Mouse (Mus musculus) heart, postnatal 14 days (tissue): ENCODE results near the gene Cela3b. TPM values are rescaled to one million over a fixed set of nuclear protein-coding genes. Genes with fewer than 3 reads are reported as not detected.

Source experiments
- DNase-seq, 2 experiments: peaks; one replicate each; pipeline ENCODE4 v3.0.0; 2021 to 2022
- intact Hi-C: fragments of 180-260 bp; cut with DNase I; formaldehyde crosslinking; loops from one replicate; pipeline ENCODE4 v1.15.1; 2025
- long read RNA-seq, 2 experiments: library from polyadenylated mRNA; stranded (forward); transcript quantifications; one replicate each; pipeline ENCODE4 v2.0.0; 2021
- total RNA-seq, 2 experiments: library from RNA; stranded (reverse); gene quantifications; 2 replicates each; pipeline ENCODE4 v1.2.3; 2021

Gene Cela3b
- not detected for total RNA-seq
- long read RNA-seq, experiment 1 = 0 reads
- long read RNA-seq, experiment 2 = 0 reads

DNA sequence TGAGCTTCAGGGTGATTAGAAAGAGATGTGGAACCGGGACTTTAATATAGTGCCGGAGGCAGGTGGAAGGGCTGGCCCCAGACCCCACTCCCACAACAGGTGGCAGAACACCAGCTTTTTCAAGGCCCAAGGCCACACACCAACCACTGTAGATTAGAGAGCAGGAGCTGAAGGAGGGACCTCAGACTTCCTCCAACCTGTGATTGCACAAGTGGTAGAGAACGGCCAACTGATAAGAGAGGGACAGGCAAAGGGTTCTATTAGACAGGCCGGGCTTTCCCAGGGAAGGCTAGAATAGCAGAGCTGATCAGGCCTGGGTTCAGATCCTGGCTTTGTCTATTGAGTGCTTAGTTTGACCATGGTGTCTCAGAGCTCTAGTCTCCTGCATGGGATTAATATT, at the start of gene Cela3b:
Cela3b (minus strand) TSS at position 39 of the 400 bp plus-strand sequence.
- DNase-seq = no peak
- intact Hi-C loops = loop anchor here (10.0 kb wide), 1 partner anchor 266 kb away; no protein-coding TSS in a partner anchor

DNA sequence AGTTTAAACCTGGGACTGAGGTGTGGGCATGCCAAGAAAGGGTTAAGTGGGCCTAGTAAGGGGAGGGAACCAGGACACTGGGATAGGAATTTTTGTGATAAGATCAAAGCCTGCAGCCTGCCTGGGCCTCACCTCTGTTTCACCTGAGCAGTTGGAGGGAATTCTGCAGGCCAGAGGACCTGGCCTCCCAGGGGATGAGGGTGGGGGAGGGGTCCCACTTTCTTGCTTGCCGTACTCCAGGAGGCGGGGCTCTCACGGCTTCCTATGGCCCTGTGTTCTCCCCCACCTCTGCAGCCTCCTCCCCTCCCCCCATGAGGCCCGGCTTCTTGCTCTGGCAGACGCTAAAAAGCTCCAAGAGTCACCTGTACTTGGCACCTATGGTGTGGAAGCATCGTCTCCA, 49.4 kb upstream of the Cela3b start:
- intact Hi-C loops = no loop called here
- DNase-seq = no peak

DNA sequence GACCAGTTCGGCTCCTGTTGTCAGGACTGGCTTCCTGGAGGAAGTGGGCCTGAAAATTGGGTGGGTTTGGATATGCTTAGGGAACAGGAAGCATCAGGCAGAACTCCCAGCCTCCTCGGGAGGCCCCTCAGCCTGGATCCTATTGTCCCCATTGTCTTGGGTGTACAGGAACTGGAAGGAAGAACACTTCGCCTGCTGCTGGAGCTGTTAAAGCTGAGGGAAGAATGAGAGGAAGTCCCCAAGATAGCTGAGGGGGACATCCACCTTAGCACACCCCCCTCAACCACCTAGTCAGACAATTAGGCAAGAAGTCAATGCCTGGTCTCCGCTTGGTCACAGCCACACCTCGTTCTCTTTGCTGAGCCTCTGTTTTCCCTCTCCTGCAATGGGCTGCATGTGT, 48.0 kb upstream of the Cela3b start:
- DNase-seq = peak in 1 of 2 experiments; percentile 46

DNA sequence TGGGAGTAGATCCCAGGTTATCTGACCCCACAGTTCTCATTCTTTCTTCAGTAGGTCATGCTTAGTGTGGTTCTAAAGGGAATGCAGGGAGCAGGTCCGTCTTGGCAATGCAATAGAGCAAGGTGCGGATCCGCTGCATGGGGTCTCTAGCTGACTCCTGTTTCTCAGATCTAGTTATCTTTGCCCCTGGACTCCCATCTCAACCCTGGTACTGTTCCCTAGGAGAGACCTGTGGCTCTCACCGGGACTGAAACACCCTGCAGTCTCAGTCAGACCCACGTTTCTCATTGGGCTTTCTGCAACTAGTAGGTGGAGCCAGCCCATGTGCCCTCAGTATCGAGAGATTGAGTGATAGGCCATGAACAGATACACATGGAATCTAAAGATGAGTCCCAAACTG, 47.3 kb upstream of the Cela3b start:
- intact Hi-C loops = loop anchor here (1.0 kb wide), 1 partner anchor 7 kb away; no protein-coding TSS in a partner anchor
- no peak for DNase-seq

More for the DNA sequence above, 48.0 kb upstream of the Cela3b start:
- intact Hi-C loops = loop anchor here (1.0 kb wide), 1 partner anchor 8 kb away; no protein-coding TSS in a partner anchor

DNA sequence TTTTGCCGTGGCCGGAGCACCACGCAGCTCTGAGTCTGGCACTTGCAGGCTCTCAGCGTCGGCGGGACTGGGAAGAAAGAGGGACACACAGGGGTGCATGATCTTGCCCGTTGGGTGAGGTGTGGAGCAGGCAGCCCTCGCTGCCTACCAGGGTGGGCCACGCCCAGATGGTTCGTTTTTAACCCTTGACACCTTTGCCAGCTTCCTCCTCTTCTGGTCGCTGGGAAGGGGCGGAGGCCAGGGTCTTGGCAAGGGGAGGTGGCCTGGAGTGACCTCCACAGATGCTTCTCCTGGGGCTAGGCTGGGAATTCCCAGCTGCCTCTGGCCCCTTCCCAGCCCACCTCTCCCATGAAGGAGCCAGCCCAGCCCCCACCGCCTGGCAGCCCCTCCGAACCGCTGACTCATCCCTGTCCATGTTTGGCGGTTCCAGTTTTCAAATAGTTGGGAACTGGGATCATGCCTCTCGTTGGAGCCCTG, 46.5 kb upstream of the Cela3b start:
- peak; percentile 83 to 87 for DNase-seq
- intact Hi-C loops = no loop called here

DNA sequence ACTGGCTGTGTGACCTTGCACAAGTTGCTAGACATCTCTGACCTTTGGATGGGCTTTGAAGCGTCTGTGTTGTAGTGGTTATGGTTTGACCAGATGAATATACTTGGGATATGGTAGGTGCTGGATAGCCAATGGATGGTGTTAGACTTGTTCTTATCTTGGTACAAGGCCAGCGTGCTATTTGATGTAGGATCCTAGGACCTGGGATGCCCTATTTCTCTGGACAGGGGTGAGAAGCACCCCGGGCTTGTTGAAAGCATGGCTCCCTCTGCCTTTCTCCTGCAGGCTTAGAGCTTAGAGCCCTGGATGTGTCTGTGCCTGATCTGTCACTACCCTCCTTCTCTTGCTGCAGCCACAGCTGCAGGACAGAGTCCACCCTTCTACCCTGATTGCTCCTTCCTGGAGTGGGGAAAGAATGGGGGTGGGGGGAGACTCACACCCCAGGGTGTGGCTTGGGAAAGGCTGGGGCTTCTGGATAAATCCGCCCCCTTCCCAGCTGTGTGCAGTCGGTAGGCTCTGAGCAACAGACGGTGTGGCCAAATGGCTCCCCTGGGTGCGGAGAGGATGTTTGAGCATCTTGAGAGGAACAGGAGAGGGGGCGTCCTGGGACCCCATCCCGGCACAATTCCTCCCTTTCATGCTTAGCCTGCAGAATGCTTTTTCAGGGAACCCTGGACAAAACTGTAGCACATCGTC, 45.9 kb upstream of the Cela3b start:
- DNase-seq = peak; percentile 85
- intact Hi-C loops = no loop called here

DNA sequence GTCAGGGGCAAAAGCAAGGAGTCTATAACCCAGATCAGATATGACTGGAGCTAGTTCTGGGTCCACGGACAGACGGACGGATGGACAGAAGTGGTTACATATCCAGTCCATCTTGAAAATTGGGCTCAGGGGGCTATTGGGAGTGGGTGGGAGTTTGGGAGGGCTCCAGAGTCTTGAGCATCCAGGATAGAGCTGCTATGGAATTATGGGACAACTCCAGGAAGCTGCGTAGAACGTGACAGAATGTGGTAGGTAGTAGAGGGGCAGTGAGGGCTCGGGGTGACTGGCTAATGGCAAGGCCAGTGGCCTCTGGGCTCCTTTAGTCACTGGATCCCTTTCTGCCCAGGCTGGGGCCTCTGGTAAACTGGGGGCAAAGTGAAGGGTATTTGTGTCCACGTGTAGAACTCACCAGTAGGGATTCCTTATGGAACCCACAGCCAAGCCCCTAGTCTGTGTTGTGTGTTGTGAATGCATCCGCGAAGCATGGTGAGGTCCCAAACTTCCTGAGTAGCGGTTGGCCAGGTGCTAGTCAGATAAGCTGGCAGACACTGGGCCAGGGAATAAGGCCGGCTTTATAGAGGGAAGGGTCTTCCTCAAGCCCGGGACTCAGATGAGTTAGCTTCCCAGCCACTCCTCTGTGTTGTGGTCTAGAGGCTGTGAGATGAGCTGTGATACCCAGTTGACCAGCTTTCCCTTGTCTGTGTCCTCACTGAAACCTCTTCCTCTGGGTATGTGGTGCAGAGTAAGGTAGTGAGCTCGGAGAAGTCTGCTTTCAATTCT, 45.1 kb upstream of the Cela3b start:
- intact Hi-C loops = no loop called here
- no peak for DNase-seq

DNA sequence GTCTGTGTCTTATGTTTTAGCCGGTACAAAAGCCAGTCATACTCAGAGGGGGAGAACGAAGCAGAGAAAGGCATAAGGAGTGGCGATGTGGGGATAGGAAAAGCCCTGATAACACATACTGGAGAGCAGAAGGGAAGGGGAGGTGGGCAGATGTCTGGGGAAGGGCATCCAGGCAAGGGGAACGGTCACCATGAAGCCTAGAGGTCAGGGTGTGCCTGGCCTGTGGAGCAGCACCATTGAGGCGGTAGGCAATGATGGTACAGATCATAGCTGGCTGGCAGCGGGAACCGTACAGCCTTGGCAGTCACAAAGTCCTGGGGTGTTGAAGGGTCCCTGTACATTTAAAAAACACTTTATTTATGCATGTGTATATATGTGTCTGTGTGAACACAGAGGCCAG, 44.4 kb upstream of the Cela3b start:
- no peak for DNase-seq
- intact Hi-C loops = no loop called here

DNA sequence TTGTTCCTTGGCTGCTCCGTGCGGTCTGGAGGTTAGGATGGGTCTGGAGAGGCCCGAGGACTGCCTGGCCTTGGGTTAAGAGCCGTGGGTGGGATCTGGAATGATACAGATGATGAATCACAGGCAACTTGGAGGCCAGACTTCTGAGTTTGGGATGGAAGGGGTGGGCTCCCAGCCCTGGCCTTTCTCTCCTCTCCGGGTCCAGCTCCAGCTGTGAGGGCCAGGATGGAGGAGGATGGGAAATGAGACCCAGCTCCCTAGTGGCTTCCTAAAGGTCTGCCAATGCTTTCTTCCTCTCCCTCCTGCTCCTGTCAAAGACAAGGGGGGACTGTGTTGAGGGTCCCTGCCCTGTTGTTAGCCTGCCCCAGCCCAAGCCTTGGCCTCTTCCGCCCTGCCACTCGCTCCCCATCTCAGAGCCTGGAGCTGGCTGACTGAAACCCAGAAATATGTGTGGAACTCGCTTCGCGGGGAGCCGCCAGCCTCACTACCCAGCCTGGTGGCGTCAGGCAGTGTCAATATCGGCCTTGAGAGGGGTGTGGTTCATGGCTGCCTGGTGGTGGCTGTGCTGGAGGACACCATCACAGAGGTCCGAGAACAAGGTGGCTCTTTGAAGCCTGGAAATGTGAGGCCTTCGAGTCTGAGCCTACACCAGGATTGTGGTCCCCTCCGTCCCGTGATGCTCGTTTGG, 43.5 kb upstream of the Cela3b start:
- DNase-seq = peak in 1 of 2 experiments; percentile 55
- intact Hi-C loops = no loop called here

DNA sequence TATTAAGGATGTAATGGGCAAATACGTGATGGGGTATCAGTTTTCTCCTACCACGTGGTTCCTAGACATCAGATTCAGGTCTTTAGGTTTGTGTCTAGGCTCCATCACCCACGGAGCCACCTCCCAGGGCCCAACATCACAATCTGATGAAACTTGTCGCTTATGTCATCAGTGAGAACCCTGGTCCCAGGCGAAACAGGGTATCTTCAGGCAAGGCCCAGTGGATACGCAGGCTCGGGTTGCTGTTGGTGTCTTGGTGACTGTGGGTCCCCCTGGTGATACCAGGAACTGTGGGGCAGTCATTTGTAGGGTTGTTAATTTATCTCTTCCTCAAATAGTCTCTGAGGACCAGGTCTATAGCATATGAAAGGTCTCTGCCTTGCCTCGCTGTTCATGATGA, 42.9 kb upstream of the Cela3b start:
- DNase-seq = no peak
- intact Hi-C loops = no loop called here

DNA sequence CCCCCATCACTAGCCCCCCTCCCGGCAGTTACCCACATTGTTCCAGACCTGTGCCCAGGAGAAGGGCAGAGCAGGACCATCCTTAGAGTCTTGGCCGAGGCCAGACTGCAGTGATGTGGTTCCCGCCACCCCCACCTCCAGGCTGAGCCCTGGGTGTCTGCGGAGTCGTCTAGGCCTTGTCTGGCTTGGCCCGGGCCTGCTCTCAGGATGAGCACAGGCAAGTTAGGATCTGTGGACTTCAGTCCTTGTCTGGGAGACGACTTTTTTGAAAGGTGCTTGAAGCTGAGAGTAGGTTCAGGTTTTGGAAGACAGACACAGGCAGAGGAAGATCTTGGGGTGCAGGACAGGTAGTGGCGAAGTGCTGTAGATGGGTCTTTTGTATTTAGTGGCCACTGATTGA, 41.0 kb upstream of the Cela3b start:
- DNase-seq = no peak
- intact Hi-C loops = no loop called here

DNA sequence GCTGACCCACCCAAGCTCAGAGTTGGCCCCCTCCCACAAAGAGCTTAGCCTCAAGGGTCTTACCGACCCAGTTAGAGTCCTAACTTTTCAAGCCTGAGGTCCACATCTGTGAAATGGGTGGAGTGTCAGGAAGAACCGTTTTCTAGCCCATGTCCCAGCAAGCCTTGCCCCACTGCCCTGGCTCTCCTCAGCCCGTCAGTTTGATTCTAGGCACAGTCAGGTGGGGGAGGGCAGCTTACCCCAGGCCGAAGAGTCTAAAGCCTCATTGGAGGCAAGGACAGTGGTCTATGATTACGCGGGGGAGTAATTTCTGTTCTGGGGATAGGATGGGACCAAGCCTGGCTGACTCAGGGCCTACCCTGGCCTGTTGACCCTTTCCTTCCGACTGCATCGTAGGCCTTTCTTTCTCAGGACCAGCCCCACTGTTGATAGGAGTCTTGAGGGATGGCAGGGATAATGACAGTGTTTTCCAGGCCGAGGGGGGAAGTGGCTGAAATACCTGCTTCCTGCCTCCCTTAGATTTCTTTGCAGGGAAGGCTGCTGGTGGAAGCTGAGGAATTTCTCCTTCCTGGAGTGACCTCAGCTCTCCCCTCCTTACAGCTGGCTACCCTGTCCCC, 40.5 kb upstream of the Cela3b start:
- intact Hi-C loops = loop anchor here (1.0 kb wide), 1 partner anchor 7 kb away; no protein-coding TSS in a partner anchor

DNA sequence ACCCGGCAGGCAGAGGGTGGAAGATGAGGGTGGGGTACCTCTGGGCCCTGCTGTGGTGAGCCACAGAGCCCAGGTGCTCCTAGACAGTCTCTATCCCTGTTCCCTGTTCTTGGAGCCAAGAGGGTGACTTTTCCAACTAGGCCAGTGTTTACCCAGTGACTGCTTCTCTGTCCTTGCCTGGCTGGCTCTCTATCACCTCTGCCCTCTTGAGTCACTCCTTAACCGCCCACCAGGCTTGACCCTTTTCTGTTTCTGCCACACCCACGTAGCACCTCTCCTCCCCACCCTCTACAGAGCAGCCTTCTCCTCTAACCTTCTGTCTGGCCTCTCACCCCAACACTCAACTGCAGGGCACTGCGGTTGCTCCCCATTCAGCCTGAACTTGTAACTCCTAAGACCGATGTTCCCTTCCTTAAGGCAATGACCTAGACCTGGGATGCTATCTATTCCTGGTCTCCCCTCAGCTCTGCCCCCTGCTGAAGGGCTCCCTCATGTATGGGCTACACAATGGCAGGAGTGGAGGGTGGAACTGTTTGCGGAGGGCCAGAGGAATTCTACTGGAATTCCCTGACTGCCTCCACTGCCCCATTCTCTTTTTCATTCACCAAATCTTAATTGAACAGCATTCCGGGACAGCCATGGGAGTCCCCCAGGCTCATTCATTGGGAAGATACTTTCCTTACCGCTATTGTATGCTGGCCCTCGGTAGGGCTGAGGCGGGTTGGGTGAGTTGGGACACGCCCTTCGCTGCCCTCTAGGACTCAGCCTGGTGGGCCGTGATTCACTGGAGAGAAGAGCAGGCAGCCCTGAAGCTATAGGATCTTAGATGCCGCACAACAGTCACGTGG, 39.7 kb upstream of the Cela3b start:
- intact Hi-C loops = loop anchor here (1.0 kb wide), 1 partner anchor 8 kb away; no protein-coding TSS in a partner anchor
- no peak for DNase-seq

More for the DNA sequence above, 40.5 kb upstream of the Cela3b start:
- no peak for DNase-seq

DNA sequence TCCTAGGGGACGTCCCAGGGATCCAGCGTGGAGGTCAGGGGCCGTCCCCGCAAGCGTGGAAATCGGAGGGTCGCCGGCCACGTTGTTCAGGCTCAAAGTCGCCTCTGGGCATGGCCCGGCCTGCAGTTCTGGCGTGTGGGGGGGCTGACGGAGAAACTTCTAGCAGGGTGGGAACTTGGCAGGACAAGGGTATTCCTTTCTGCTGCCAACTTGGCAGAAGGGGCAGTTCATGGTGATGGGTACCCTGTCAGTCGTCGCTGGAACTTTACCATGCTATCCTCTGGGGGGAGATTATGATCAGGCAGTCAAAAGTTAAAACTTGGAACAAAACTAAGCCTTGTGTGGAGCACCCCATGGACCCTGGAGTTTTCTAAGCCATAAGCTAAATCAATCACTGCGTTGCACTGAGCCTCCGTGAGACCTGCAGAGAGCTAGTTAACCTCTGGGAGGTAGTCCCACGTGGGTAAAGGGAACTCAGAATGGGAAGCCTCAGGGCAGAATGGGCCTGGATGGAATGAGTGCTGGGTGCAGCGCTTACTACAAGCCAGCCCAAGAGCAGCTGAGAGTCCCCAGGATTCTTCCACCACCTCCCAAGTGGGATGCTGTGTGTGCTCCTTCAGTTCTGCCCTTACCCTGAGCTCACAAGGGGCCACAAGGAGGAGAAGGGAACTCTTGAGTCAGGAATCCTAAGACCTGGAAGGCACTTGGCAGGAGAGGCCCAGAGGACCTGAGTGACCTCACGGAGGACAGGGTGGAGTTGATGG, 38.9 kb upstream of the Cela3b start:
- intact Hi-C loops = no loop called here
- DNase-seq = peak in 1 of 2 experiments; percentile 44

DNA sequence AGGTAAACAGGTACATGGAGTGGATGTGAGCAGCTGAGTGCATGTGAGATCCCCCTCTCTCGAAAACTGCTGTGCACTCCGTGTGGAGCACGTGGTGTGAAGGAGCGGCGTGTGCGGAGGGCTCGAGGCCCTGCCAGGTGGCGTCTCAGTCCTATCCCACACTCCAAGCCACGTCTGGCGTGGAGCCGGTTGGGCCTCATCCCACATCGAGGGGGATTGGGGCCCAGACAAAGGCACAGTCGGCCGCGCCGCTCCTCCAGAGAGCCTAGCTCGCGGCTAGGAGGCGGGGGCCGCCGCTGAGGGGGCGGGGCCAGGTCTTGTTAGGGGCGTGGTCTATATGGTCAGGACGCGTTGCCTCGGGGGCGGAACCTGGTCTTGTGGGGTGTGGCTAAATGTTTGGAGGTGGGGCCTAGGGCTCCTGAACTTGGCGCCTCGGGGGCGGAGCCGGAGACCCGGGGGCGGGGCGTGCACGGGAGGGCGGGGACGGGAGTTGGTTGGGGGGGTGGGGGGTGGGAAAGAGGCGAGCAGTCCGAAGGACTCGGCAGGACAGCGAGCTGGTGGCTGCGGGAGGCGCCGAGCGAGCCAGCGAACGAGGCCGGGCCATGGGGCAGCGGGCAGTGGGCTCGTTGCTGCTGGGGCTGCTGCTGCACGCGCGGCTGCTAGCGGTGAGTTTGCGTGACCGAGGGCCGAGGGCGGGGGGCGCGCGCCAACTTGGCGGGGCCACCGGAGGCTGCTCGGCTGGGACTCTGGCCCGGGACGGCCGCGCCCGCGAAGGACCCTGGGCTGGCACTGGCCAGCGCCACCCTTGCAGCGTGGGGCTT, 38.1 kb upstream of the Cela3b start, which contains the start of gene Hspg2:
Hspg2 (plus strand) TSS at position 510 of the 821 bp plus-strand sequence.
- DNase-seq = peak; percentile 98 to 99
- intact Hi-C loops = no loop called here

DNA sequence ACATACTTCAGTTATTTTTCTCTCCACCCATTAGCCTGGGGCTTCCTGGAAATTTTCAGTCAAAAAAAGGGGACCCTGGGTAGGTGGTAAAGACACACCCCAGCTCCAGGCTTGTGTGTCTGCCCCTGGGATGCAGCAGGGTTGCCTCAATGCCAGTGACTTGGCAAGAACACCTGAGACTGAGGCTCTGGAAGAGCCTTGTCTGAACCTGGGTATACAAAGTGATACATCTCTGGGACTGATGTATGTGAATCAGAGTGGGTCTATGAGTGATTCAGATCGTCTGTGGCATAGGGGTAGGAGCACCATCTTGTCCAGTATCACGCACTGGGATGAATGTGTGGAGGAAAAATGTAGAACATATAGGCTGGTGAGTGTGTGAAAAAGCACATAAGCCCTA, 37.2 kb upstream of the Cela3b start:
- intact Hi-C loops = no loop called here
- DNase-seq = no peak

DNA sequence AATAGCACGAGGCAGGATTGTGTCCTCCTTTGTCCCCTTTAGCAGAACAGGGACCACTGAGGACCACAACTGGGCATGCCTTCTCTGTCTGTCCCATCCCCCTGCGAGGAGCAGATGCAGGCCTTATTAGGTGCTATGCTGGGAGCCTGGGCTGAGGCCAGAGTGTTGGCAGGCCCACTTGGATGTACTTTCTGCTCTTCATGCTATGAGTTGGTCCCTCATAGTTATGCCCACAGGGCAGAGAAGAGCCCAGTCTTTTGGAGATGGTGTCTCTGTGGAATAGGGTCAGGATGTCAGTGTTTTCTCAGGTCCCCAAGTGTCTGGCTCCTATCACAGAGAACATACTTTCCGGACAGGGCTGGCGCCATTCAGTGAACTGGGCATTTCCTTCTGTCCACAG, 36.7 kb upstream of the Cela3b start:
- intact Hi-C loops = no loop called here
- no peak for DNase-seq
